Mouse (Mus musculus) embryonic facial prominence, embryonic 15.5 days (tissue): ENCODE data around the gene Ank3. TPM values are rescaled to one million over a fixed set of nuclear protein-coding genes. Genes with fewer than 3 reads are reported as not detected.

Source experiments
- ATAC-seq: fragments of 200-750 bp; cut with Nextera tagmentation; 2 replicates; pipeline ENCODE4 v1.8.0; 2017; ENCODE audit warnings: low read depth, moderate TSS enrichment; ENCODE audit not compliant: insufficient number of reproducible peaks, low FRiP score, low TSS enrichment
- H3K27ac ChIP-seq: fragments of 300-500 bp; sonication (generic); replicated peaks from 2 replicates; pipeline ENCODE4 v1.5.1; 2015; ENCODE audit warnings: mild to moderate bottlenecking, inconsistent platforms
- H3K27me3 ChIP-seq: fragments of 300-500 bp; sonication (generic); 2 replicates; pipeline ENCODE4 v1.6.1; 2015; ENCODE audit warnings: inconsistent platforms
- H3K36me3 ChIP-seq: fragments of 300-500 bp; sonication (generic); 2 replicates; pipeline ENCODE4 v1.6.1; 2015; ENCODE audit warnings: mild to moderate bottlenecking, inconsistent platforms
- H3K4me1 ChIP-seq: fragments of 300-500 bp; sonication (generic); 2 replicates; pipeline ENCODE4 v1.6.1; 2015; ENCODE audit warnings: inconsistent platforms
- H3K4me2 ChIP-seq: fragments of 300-500 bp; sonication (generic); replicated peaks from 2 replicates; pipeline ENCODE4 v1.6.1; 2015; ENCODE audit warnings: mild to moderate bottlenecking, inconsistent platforms
- H3K4me3 ChIP-seq: fragments of 300-500 bp; sonication (generic); replicated peaks from 2 replicates; pipeline ENCODE4 v1.5.1; 2015; ENCODE audit warnings: mild to moderate bottlenecking, inconsistent platforms
- H3K9ac ChIP-seq: fragments of 300-500 bp; sonication (generic); 2 replicates; pipeline ENCODE4 v1.6.1; 2015; ENCODE audit warnings: inconsistent platforms
- H3K9me3 ChIP-seq: fragments of 300-500 bp; sonication (generic); replicated peaks from 2 replicates; pipeline ENCODE4 v1.6.1; 2016; ENCODE audit warnings: inconsistent platforms
- WGBS: fragments of 180-500 bp; shearing (Covaris S2); methylation state at CpG from one replicate; pipeline ENCODE4 v1.1.7; 2015; 5-methylcytosine and 5-hydroxymethylcytosine counted together
- polyA plus RNA-seq: library from polyadenylated mRNA; unstranded; fragments of >200 nt; fragmentation: Nextera tagmentation; extraction: Ambion mirVana; gene quantifications from 2 replicates; pipeline ENCODE4 v1.2.1, GENCODE M21; 2015

The Ank3 gene
- polyA plus RNA-seq, 1 experiment from 2014 or later: 24.3 TPM

DNA sequence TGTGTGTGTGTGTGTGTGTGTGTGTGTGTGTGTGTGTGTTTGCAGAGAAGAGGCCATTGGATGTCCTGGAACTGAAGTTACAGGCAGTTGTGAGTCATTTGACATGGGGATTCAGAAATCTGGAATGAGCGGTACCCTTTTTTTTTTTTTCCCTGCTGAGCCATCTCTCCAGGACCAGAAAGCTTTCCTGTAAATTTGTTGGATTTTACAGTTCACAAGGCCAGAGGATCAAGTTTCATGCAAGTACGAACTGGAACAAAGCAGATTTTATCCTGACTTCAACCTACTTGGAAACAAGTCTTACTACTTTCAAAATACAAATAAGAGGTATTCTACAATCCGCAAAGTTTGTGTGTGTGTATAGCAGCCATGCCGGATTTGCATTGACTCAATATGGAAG, 123.4 kb downstream of the Ank3 start:
- Histone ChIP-seq H3K4me1 (0 out of 2 replicates have a peak, but pooled peaks cover 6% of the 10 kb centered on the region), H3K4me3 (no peak overlapping the region), H3K27ac (peak overlapping the region; percentile 73), H3K27me3 (no peaks in the 10 kb centered on the region), H3K4me2 (no peak overlapping the region), H3K9me3 (no peaks in the 10 kb centered on the region), H3K36me3 (no peaks in the 10 kb centered on the region), H3K9ac (no peak overlapping the region)
- WGBS: 30% methylated on average over 4 of the region's 4 CpGs
- ATAC-seq: no peak

DNA sequence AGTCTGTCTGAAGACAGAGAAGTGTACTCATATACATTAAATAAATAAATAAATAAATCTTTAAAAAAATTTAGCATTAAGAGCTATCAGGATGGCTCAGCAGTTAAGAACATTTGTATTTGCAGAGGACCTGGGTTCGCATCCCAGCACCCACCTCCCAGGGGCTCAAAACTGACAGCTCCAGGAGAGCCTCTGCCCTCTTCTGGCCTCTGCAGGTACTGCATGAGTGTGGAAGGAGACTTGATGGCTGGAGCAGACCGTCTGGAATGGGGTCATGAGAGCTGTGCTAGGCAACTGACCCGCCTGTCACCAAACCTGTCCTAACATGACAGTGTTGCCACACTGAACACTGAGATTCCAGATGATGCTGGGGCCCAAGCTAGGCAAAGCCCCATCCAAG, 124.6 kb downstream of the Ank3 start:
- H3K4me1 ChIP-seq: 0 out of 2 replicates have a peak, but pooled peaks cover 6% of the 10 kb centered on the region
- H3K9me3 ChIP-seq: no peaks in the 10 kb centered on the region
- no peak for ATAC-seq
- no peaks in the 10 kb centered on the region for H3K36me3 ChIP-seq
- no peak overlapping the region for H3K9ac ChIP-seq
- no peaks in the 10 kb centered on the region for H3K27me3 ChIP-seq
- H3K27ac ChIP-seq: no peak overlapping the region
- no peak overlapping the region for H3K4me3 ChIP-seq
- 86% methylated on average over 3 of the region's 3 CpGs for WGBS
- no peak overlapping the region for H3K4me2 ChIP-seq

DNA sequence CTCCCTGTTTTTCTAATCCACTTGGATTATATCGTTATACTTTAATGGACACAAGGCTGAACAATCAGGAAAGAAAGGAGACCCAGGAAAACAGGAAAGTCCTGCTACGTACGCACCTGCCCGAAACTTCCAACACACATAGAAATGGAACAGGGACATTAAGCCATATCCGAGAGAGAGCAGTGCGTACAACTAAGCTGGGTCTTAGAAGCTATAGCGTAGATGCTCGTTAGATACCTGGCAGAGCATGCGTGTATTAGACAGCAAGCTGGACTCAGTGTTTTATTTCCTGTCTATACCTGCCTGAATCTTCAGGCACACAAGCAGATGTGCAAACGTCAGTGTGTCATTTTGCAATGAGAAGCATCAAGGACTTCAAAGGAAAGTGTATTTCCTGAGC, 128.7 kb downstream of the Ank3 start:
- Histone ChIP-seq H3K9me3 (no peaks in the 10 kb centered on the region), H3K27ac (0 out of 2 replicates have a peak overlapping the region, but pooled peaks have one; percentile 19), H3K4me2 (peak overlapping the region; percentile 27), H3K27me3 (no peaks in the 10 kb centered on the region), H3K36me3 (no peaks in the 10 kb centered on the region), H3K4me1 (0 out of 2 replicates have a peak, but pooled peaks cover 3% of the 10 kb centered on the region), H3K4me3 (peak overlapping the region; percentile 6; the same call in 1 of the 2 replicates), H3K9ac (no peak overlapping the region)
- ATAC-seq: no peak
- WGBS: 54% methylated on average over 10 of the region's 10 CpGs

DNA sequence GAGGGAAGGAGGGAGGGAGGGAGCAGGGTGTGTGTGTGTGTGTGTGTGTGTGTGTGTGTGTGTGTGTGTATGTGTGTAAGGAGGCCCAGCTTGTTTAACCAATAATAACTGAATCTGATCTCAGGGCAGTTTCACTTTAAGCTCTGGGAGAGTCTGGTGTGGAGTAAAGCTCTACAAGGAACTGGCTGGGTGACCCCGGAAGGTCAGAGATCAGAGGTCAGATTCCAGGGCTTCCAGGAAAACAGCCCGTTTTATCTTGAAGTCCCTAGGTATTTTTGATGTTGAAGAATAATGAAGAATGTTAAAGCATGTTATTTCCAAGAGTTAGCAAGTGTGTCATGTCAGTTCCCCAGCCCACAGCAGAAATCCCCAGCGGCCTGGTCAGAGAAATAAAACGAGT, 130.2 kb downstream of the Ank3 start:
- H3K27ac ChIP-seq: no peak overlapping the region
- no peak for ATAC-seq
- H3K4me1 ChIP-seq: peaks cover 6% of the 10 kb centered on the region
- no peak overlapping the region for H3K9ac ChIP-seq
- H3K36me3 ChIP-seq: no peaks in the 10 kb centered on the region
- no peaks in the 10 kb centered on the region for H3K27me3 ChIP-seq
- no peaks in the 10 kb centered on the region for H3K9me3 ChIP-seq
- WGBS: 48% methylated on average over 4 of the region's 4 CpGs
- no peak overlapping the region for H3K4me3 ChIP-seq
- no peak overlapping the region for H3K4me2 ChIP-seq

DNA sequence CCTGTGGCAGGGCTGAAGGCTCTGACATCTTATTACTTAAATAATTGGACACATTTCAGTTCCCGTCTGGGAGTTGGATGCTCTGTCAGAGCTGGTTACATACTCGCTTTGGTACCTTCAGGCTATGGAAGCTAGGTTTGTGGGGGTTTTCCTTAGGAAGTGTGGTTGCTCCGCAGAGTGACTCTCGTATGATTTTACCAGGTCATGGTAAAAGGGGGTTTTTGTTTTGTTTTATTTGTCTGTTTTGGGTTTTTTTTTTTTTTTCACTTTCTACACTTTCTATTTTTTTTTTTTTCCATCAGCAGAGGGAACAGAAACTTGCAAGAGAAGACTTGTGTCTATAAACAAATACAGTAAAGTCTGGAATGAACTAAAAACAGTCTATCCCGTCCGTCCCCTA, 131.8 kb downstream of the Ank3 start:
- no peaks in the 10 kb centered on the region for H3K36me3 ChIP-seq
- H3K4me1 ChIP-seq: peaks cover 14% of the 10 kb centered on the region
- ATAC-seq: no peak
- H3K27ac ChIP-seq: no peak overlapping the region
- no peak overlapping the region for H3K4me2 ChIP-seq
- no peak overlapping the region for H3K9ac ChIP-seq
- H3K4me3 ChIP-seq: no peak overlapping the region
- no peaks in the 10 kb centered on the region for H3K9me3 ChIP-seq
- no peaks in the 10 kb centered on the region for H3K27me3 ChIP-seq
- 57% methylated on average over 6 of the region's 6 CpGs for WGBS

DNA sequence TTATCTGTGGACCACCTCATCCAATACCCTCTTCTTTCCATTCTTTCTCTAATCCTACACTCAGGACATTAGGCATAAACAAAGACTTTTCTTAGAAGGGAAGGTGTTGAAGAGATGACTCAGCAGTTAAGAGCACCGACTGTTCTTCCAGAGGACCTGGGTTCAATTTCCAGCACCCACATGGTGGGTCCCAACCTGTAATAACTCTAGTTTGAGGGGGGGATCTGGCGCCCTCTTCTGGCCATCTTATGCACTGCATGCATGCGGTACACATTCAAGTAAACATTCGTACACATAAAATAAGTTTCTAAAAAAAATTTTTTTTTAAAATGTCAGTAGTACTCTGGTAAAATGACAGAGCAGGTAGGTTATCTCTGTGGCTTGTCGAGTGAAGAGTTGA, 133.0 kb downstream of the Ank3 start:
- Histone ChIP-seq H3K9me3 (no peaks in the 10 kb centered on the region), H3K36me3 (no peaks in the 10 kb centered on the region), H3K4me2 (no peak overlapping the region), H3K4me1 (peaks cover 15% of the 10 kb centered on the region), H3K27me3 (no peaks in the 10 kb centered on the region), H3K27ac (no peak overlapping the region), H3K4me3 (no peak overlapping the region), H3K9ac (no peak overlapping the region)
- no peak for ATAC-seq
- WGBS: 76% methylated on average over 5 of the region's 5 CpGs

DNA sequence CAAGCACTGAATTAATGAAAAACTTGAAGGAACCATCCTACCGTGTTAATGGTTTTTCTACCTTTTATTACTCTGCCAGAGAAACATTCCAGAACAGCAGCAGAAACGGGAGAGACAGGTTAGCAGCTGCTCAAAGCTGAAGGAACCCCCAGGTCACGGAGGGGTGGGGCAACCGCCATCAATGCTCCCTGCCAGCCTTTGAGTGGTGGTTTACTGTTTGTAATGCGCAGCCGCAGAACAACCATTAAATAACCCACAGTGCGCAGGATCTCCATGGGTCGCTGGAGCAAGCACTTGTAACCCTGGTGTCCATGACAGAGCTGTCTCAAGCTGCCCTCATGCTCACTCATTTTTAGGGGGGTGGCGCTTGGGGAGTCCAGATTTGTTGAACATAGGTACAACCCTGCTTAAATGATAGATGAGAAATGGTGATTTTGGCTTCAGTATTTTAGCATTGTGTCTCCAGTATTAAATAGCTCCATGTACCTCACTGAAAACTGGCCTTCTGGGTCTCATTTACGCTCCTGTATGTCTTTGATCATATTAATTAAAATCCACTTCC, 133.7 kb downstream of the Ank3 start:
- Histone ChIP-seq H3K27me3 (no peaks in the 10 kb centered on the region), H3K27ac (peak overlapping the region; percentile 28; the same call in 1 of the 2 replicates), H3K9me3 (no peaks in the 10 kb centered on the region), H3K4me1 (peaks cover 20% of the 10 kb centered on the region), H3K36me3 (no peaks in the 10 kb centered on the region), H3K4me2 (no peak overlapping the region), H3K4me3 (no peak overlapping the region), H3K9ac (no peak overlapping the region)
- ATAC-seq: no peak
- WGBS: 60% methylated on average over 10 of the region's 10 CpGs

DNA sequence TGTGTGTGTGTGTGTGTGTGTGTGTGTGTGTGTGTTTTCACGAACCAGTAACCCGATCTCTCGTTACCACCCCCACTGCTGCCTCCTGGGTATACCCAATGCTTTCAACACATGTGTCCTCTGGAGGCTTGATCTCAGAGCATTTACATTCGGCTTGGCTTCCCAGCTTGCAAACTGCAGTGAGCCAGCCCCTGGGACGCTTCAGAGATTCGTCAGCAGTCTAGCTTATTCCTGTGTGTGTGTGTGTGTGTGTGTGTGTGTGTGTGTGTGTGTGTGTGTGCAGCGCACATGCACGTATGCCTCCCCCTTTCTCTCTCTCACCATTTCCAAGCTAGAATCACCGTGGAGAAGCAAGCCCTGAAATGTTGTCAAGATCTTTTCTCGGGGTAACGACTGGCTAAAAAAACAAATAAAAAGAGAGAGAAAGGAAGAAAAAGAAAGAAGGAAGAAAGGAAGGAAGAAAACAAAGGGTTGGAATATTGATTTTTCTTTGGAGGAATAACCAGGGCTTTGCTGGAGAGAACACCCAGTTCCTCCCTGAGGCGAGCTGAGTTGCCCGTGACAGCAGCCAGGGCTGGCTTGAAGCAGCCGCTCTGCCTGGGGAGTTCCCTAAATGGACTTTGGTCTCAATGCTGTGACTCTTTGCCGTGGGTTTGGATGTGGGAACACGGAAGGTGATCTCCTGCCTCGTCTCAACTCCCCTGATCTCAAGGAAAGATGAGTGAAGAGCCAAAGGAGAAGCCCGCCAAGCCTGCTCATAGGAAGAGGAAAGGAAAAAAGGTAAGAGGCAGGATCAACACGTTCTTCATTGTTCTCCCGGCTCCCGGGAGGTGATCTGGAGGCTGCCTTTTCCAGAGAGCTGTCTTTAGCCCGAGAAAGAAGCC, 135.2 kb downstream of the Ank3 start:
- peak overlapping the region; percentile 76 for H3K4me2 ChIP-seq
- peak overlapping the region; percentile 42 for H3K9ac ChIP-seq
- ATAC-seq: peak; percentile 77
- H3K36me3 ChIP-seq: no peaks in the 10 kb centered on the region
- 2% methylated on average over 22 of the region's 22 CpGs for WGBS
- peak overlapping the region; percentile 51 for H3K4me3 ChIP-seq
- peaks cover 20% of the 10 kb centered on the region for H3K4me1 ChIP-seq
- no peaks in the 10 kb centered on the region for H3K27me3 ChIP-seq
- peak overlapping the region; percentile 78 for H3K27ac ChIP-seq
- H3K9me3 ChIP-seq: no peaks in the 10 kb centered on the region

DNA sequence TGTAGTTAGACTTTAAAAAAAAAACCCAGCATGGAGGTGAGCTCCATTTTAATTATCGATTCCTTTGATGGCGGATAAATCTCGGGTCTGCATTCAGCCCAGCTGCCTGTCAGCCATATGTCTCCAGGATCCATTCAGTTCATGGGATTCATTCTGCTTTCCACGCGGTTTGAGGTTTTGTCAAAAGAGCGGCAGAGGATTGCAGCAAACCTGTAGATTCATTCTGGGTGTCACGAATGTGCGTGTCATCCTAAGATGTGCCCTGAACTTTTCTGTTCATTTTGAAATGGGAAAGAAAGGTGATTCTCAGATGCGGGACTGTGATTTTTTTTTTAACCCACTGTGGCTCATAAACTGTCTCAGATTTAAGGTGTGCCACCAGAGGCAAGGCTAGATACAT, 136.1 kb downstream of the Ank3 start:
- Histone ChIP-seq H3K36me3 (no peaks in the 10 kb centered on the region), H3K9ac (0 out of 2 replicates have a peak overlapping the region, but pooled peaks have one; percentile 6), H3K4me1 (peaks cover 20% of the 10 kb centered on the region), H3K9me3 (no peaks in the 10 kb centered on the region), H3K27me3 (no peaks in the 10 kb centered on the region), H3K27ac (0 out of 2 replicates have a peak overlapping the region, but pooled peaks have one; percentile 28), H3K4me2 (peak overlapping the region; percentile 76), H3K4me3 (peak overlapping the region; percentile 51)
- no peak for ATAC-seq
- WGBS: 16% methylated on average over 9 of the region's 9 CpGs

DNA sequence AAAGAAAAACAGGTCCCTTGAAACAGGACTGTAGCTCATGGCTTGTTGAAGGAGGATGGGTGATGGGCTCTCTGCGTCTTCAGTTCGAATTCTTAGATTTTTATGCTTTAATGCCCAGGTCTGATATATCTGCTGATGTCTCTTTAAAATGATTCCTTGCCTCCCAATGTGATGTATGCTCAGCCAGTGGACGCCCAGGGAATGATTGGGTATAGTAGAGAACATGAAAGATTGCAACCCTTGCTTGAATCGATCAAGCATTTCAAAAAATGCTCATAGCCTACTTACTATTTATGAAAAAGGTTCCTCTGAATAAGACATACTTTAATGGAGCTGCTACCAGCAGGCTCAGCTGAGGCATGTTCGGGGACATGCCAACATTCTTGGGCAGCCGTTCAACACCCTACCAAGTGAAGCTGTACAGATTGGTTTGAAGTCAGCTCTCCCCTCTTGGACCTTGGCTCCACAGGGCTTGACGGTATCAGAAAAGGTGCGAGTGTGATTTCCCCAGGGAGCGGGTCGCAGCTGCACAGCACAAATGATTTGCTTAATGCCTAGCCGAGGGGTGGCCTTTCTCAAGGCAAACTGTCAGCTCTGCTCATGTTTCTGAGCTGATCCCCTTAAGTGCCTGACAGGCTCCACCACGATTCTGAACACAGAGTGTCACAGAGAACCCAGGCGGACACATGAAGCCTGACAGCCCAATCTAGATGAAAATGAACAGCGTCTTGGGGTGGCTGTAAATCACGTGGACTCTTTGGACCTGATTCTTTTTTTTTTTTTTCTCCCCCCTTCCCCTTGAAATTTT, 136.8 kb downstream of the Ank3 start:
- 0 out of 2 replicates have a peak overlapping the region, but pooled peaks have one; percentile 6 for H3K9ac ChIP-seq
- peak overlapping the region; percentile 76 for H3K4me2 ChIP-seq
- WGBS: 17% methylated on average over 15 of the region's 15 CpGs
- H3K27ac ChIP-seq: 0 out of 2 replicates have a peak overlapping the region, but pooled peaks have one; percentile 28
- H3K36me3 ChIP-seq: no peaks in the 10 kb centered on the region
- H3K4me1 ChIP-seq: peaks cover 20% of the 10 kb centered on the region
- H3K9me3 ChIP-seq: no peaks in the 10 kb centered on the region
- no peaks in the 10 kb centered on the region for H3K27me3 ChIP-seq
- ATAC-seq: peak; percentile 55
- peak overlapping the region; percentile 51 for H3K4me3 ChIP-seq

DNA sequence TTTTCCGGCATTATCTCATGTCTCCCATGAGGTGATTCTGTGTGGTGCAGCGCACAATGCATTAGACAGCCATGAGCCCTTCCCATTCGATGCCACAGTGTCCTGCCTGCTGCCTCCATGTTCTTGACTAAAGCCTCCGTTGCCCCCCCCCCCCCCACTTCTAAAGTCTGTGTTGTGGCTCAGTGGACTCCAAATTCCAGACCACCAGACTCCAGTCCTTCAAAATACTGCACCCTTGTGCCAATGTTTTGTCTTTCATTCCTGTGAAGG, 137.3 kb downstream of the Ank3 start:
- H3K4me1 ChIP-seq: peaks cover 20% of the 10 kb centered on the region
- no peaks in the 10 kb centered on the region for H3K36me3 ChIP-seq
- H3K27me3 ChIP-seq: no peaks in the 10 kb centered on the region
- peak overlapping the region; percentile 51 for H3K4me3 ChIP-seq
- H3K4me2 ChIP-seq: peak overlapping the region; percentile 76
- no peak overlapping the region for H3K27ac ChIP-seq
- no peak for ATAC-seq
- no peak overlapping the region for H3K9ac ChIP-seq
- WGBS: 35% methylated on average over 4 of the region's 4 CpGs
- no peaks in the 10 kb centered on the region for H3K9me3 ChIP-seq
